Mouse (Mus musculus) c-Kit-positive CD71-negative TER-119-negative erythroid progenitor cells, embryonic 14.5 days (primary cell): ENCODE data around the gene Cabp4.

Experiments
- DNase-seq: peaks from one replicate; pipeline ENCODE4 v3.0.0-alpha.2; 2013; ENCODE audit warnings: low read depth

Cabp4 gene

DNA sequence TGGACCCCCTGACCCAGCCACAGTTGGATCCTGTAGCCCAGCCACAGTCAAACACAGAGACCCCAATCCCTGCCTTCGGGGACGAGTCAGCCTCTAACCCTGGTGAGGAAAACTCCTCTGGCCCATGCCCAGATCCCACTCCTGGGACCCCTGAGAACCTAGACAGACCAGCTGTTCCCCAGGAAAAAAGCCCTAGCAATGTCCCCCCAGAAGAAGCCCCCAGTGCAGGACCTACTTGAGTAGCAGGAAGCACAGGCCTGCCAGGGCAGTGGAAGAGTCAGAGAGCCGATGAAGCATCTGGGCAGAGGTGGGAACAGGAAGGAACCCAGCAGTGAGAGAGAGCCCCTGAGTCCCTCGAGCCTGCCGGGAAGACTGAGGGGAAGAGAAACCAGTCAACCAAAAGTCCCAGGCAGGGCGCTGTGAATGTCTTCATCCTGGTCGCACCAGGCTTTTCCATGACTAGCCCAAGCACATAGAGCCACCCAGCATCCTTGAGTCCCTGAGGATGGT, at the start of gene Cabp4:
Gene Cabp4, minus strand, starts transcription at position 275 of the 510 bp plus-strand sequence.
- no peak for DNase-seq

DNA sequence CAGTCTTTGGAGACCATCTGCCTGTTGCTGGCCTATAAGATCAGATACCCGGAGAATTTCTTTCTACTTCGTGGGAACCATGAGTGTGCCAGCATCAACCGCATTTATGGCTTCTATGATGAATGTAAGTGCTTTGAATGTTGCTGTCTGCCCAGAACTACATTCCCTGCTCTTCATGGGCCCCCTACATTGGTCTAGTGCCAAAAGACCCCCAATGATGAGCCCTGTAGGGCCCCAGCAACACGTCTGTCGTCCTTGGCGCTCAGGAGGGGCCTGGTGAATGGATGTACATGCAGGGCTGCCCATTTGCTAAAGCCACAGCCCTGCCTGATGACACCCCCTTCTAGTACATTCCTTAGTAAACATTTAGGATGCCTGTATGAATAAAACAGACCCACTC, 49.3 kb upstream of the Cabp4 start:
- no peak for DNase-seq

DNA sequence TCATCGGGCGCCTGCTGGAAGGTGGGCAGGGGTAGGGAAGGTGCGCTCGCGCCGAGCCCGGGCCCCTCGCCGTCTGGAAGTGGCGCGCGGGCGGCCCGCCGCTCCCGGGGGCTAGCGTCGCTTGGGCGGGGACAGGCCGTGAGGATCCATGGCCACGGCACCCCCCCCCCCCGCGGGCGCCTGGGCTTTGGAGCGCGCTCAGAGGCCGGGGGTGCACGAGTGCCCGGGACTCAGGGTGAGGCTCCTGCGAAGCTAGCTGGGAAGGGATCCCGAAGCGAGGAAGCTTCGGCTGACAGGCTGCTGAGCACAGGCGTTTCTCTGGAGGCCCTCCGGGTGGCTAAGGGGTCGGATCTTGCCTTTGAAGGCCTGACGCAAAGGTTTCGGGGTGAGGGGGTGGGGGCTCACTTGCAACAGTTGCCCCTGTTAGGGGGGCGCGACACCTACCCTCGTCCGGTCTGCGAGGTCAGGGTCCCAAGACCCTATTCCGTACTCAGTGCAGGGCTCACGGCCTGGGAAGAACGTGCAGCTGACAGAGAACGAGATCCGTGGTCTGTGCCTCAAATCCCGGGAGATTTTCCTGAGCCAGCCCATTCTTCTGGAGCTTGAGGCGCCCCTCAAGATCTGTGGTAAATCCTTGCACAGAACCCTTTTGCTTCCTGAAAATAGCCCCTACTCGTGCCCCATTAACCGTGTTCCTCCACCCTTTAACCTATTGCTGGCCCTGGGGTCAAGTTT, 48.6 kb upstream of the Cabp4 start:
- DNase-seq: no peak

DNA sequence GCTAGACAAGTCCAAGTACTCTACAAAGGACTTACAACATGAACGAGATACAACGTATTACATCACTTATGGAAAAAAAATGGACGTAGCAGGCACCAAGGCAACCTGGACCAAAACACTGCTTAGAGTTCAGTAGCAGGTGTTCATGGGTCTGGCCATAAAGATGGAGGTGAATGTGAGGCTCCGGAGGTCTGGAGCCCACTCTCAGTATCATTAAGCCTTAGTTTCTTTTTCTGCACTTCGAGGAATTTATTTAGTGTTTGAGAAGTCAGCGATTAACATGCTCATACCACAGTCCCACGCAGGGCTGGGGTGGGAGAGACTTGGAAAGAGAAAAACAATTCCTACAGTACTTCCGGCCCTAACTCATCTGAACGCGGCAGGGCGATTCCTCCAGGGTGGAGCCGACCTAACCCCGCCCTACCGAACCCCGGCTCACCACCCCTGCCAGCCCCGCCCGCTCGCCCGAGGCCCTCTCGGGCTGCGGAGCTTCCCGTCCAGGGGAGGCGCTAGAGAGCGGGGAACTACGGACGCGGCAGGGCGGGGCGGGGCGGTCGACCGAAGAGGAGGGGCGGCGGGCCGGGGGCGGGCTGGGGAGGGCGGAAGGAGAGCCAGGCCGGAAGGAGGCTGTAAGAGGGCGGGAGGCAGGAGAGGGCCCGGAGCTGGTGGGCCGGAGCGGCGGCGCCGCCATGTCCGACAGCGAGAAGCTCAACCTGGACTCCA, 47.9 kb upstream of the Cabp4 start, which contains the start of gene Ppp1ca:
Gene Ppp1ca, plus strand, starts transcription at position 538 of the 723 bp plus-strand sequence.
- peak; percentile 94 for DNase-seq

DNA sequence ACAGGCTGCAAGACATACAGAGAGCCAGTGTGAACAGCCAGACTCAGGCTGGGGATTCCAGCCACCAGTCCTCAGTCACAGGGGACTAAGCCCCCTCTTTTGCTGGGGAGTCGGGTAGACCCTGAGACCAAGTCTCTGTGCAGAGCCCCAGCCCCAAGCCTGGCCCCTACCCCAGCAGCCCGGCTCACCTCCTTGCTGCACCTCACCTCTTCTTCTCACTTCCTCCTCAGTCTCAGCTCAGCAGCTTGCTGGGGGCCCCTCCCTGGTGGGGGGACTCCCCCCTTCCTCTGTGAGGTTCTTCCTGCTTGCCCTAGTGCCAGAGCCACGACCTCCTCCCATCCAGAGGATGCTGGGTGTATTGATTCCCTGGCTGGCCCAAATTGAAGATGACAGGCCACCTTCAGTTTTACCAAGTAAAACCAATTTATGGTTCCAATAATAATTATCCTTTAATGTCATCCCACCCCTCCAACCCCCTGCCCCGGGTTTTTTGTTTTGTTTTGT, 47.0 kb upstream of the Cabp4 start, which contains the start of gene Tbc1d10c:
Gene Tbc1d10c, minus strand, starts transcription at position 454 of the 504 bp plus-strand sequence.
- no peak for DNase-seq

DNA sequence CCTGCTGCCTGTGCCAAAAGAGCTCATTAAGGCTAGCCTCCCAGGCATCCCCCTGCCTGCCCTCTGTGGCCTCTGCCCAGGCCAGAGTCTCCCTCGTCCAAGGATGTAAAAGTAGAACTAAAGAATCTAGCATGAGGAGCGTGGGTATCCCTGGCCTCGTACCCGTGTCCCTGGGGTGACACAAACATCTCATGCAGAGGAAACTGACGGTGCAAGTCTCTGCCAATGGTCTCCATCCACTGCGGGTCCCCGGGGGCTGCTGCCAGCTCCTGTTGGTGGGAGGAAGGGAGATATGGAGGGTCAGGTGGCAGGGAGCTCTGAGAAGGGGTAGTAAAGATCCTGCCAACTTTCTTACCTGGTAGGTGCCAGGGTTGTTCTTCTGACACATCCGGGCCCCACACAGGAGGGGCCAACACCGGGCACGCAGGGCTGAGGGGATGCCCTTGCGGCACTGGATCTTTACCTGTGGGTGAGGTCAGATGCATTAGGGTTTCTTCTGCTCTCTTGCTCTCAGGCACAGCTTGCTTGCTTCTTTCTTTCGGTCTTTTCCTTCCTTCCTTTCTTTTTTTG, 45.3 kb upstream of the Cabp4 start:
- DNase-seq: no peak

DNA sequence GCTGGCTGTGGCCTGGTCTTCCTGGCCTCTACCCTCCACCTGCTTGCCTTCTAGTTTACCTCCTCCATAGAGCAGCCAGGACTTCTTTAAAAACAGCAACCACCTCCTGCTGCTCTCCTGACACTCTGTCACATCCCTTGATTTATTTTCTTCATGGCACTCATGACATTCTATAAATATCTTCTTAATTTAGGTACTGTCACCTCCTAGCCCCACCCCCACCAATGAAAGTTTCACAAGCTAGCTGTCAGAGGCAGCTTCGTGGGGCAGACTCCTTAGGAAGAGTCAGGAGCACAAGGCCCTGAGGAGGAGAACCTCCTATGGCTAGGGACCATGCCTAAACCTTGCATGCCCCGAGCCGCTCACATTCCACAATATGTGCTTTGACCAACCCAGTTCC, 43.5 kb upstream of the Cabp4 start:
- no peak for DNase-seq

DNA sequence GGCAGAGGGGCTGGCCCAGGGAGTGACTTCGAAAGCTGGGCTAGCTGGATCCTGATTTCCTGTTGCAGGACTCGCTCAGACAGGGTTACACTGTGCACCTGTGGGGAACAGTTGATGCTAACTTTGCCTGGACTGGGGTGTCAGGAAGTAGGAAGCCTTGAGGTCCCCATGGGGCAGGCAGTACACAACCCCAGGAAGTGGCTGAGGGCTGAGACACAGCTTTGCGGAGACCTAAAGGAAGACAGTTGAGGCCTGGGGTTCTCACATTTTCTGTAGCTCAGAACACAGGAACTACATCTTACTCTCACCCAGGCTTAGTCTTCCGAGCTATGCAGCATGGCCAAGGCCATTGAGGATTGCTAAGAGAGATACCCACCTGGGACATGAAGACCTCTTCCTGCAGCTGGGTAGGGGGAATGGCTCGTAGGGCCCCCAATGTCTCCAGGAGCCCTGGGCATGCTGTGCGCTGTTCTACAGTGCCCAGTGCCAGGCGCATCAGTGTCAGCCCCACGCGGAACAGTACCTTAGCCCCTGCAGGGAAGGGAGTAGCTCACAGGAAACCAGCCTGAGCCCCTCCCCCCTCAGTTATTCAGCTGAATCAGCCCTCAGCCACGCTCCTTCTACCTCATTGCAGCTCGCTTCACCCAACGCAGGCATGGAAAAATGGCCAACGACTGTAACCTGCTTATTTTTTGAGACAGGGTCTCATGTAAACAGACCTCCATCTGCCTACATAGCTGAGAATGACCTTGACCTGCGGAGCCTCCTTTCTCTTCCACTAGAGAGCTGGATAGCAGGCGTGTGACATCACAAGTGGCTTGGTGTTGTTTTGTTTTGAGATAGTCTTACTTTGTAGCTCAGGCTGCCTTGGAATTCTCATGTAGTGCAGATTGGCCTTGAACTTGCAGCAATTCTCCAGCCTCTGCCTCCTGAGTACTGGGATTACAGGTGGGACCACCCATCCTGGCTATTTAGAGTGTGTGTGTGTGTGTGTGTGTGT, 41.4 kb upstream of the Cabp4 start:
- no peak for DNase-seq

DNA sequence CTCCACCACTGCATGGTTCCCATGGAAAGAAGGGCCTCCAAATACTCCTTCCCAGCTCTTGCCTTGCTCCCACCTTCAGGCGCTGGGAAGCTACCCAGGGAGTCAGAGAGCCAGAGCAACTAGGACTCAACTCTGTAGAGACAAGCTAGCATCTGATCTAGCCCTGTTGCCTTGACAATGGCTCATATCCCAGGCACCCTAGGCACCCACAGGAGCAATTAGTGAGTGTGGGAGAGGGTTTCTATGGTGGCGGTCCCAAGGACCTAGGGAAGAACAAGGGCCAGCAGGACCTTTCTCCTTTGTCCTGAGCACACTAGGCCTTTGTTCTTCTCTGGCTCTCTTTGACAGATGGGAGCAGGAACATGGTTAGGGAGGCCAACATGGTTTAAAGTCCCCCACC, 39.9 kb upstream of the Cabp4 start:
- no peak for DNase-seq

DNA sequence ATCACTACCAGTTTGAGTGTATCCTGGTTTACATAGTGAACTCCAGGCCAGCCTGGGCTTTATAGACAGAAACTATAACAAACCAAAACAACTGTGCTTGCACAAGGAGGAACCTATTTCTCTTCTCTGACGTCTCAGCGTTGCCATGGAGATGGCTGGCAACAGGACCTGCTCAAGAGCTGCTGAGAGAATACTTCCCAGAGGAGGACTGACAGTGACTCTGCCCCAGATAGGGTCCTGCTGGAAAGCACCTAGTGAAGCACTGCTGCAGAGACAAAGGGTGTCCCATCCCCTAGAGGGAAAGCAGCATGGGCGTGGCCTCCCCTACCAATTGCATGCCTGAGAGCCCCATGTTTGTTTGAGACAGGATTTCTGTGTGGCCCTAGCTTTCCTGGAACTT, 38.1 kb upstream of the Cabp4 start:
- peak; percentile 72 for DNase-seq

DNA sequence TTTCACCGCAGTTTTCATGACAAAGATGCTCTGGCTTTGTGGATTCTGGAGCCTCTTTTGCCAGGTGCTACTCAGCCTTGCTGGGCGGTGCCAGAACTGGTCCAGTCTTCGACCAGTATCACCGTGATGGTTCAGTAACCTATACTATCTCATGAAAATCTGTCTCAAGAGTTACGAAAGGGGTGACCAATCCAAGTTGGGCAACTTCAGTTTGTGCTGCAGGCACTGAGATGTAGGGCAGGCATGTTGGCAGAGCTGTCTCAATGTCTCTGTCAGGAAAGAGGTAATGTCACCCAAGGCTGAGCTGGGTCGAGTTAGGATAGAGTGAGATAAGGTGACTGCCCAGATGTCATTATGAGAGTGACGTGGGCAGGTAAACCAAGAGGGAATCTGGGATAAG, 36.6 kb upstream of the Cabp4 start:
- no peak for DNase-seq

DNA sequence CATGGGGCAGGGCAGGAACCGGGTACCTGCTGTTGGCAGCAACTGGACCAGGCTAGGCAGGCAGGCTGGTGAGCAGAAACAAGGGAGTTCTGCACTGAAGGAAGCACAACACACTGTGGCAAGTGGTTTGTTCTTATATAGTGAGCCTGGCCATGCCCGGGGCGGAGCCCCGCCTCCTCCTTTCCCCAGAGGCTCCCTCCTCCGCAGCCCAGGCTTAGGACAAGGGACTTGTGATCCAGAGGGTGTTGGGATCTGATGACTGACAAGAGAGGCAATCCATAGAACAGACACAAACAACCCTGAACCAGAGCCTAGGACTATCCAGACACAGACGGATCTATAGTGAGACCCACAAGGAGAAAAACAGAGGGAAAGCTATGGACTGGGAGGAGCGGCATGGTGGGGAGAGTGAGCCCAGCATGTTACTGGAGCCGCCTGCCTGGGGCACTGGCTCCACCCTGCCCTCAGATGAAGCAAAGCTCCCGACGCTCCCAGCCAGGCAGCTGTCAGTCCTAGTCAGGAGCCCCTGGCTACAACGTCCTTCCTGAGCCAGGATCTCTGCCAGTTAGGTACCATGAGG, 31.6 kb upstream of the Cabp4 start, which contains the start of gene Carns1:
Gene Carns1, minus strand, starts transcription at position 112 of the 580 bp plus-strand sequence.
- DNase-seq: no peak

DNA sequence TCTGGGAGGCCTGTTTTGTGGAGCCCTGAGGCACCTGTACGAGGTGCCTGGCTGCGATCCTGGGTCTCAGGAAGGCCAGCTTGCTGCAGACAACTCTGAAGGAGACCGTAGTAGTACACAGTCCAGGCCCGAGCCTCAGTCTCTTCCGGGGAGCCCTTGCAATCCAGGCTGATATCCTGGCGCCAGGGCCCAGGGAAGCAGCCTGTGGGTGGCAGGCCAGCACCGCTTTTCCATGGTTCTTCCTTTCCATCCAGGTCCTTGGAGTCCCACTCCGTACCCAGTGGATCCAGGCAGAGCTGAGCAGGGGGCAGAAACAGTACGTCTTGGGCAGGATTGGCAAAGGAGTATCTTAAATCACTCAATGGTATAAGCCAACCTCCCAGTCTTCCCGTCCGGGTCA, 29.1 kb upstream of the Cabp4 start:
- DNase-seq: no peak

DNA sequence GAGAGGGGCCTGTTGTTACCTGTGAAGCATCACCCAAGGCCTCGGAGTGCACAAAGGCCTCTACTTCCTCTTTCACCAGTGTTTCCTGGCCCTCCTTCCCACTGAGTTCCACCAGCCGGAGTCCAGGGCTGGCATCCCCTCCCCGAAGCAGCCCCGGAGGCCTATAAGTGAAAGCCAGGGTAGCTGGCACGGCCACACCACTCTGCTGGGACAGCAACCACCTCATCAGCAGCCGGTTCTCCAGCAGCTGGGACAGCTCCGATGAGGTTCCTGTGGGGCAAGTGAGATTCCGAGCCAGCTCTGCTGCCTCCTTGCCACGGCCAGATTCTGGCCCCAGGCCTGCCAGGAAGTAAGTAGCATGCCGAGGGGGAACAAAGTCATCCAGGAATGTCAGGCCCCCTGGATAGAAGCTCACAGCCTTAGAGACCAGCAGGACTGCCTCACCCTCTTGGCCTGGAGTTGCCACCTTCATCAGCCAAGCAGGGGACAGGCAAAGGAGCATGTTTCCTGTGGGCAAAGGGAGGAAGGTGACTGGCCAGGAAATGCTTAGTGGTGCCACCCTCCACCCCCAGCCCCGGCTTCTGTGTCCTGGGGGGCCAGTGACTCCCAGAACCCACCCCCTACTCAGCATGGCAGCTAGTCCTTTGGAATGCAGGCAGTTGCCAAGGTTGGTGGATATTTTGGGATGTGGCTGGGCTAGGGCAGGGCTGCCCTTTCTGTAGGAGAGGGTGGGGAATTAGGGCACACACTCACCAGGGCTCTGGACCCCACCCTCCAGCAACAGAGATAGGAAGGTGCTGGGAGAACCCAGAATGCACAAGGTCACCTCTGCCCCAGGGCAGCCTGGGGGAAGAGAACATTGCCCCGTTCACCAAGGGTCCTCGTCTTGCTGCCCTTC, 27.8 kb upstream of the Cabp4 start:
- DNase-seq: no peak

DNA sequence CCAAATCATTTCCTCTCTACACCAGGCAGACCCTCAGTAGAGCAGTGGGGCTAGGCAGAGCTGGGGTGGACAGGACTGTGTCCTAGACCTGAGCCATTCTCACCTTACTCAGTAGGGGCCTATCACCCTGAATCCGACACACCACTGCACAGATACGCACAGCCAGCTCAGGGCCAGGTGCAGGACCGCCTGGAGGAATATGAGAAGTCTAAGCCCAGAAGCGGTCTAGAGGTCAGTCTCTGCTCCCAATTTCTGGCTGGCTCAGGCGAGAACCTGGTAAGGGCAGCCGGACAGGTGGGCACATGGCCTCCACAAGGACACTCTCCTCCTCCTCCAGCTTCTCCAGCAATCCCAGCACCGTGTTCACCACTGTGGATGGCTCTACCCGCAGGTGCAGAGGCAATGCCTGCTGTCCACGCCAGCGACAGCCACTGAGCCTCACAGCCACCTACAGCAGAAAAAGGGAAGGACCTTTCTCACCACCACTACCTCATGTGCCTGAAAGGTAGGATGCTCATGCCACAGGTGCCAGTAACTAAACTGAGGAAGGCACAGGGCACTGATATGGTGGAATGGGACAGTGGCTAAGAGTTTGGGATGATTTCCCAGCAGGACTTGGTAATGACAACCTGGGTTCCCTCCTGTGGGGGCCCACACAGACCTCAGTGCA, 27.0 kb upstream of the Cabp4 start:
- DNase-seq: no peak

DNA sequence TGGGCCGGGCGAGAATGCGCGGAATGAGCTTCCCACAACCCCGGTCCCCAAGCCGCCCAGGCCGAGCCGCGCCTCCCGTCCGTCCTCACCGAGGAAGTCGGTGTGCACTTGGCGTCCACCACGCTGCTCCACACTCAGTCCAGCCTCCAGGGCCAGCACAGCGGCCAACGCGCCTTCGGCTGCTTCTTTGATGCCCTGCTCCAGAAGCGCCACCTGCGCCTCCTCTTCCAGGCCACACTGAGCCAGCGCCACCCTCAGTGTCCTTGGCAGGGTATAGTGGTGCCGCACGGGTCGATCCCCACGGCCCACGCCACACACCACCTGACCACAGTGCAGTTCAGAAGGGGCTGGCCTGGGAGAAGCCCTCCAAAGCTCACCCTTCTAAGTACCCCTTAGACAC, 26.0 kb upstream of the Cabp4 start:
- DNase-seq: no peak

DNA sequence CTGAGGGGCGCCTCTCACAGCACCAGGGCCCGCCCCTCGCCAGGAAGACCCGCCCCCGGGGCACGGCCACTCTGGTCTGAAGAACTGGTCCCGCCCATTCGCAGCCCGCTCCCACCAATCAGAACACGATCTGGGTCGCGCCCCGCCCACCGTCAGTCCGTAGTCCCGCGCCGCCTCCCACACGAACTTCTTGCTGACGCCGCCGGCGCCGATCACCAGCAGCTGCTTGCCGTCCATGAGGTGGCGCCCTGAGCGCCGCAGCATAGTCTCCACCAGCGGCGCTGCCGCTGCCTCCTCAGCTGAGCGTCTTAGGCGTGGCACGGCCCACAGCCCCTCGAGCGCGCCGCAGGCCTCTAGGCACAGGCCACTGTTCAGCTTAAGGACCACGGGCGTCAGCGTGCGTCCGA, 25.5 kb upstream of the Cabp4 start:
- peak; percentile 92 for DNase-seq

DNA sequence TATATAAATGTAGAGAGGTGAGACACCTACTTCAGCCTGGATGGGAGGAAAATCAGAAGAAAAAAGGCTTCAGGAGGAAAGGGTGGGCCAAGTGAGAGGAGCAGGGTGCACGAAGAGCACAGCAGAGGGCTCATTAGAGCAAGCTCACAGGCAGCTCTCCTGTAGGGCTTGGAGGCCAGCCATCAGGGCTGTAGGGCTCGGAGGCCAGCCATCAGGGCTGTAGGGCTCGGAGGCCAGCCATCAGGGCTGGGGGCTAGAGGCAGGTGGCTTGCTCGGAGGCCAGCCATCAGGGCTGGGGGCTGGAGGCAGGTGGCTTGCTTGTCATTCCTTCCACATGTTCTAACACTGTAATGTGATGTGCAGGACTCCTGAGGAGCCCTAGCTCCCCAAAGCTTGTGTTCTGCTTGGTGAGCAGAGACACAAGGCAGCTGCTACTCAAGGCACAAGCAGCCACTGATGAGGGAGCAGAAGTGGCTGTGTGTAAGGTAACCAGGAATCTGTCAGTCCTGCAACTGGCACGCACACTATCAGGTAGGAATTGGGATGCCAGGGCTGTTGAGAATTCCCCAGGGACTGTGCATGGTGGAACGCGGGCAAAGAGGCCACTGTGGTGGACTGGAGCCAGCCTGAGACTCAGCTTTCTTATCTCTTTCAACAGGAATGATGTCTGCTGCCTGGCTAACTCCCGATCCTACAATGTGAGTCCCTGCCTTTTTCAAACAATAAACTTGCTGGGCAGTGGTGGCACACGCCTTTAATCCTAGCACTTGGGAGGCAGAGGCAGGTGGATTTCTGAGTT, 23.0 kb upstream of the Cabp4 start:
- DNase-seq: no peak

DNA sequence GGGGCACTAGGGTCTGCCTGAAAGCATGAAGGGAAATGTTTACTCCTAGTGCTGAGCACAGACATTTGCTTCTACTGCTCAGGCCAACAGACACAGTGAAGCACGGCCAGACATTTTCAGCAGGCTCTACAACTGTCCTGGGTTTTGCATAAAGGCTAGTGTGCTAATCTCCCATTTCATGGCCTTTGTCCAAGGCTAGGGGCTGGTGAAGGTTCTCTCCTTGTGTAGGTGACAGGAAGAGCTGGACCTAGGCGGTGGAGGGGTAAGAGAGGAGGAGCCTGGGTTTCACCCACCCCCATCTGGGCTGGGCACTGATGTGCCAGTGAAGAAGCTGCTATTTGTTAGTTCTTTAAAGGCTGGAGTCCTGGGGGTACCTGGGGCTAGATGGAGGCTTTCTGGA, 20.9 kb upstream of the Cabp4 start:
- DNase-seq: no peak
